Mouse (Mus musculus): ENCODE measurements around the gene Egfr. TPM values are rescaled to one million over a fixed set of nuclear protein-coding genes. Genes with fewer than 3 reads are reported as not detected.

Gene Egfr
- polyA plus RNA-seq, 1 experiment = not detected

DNA sequence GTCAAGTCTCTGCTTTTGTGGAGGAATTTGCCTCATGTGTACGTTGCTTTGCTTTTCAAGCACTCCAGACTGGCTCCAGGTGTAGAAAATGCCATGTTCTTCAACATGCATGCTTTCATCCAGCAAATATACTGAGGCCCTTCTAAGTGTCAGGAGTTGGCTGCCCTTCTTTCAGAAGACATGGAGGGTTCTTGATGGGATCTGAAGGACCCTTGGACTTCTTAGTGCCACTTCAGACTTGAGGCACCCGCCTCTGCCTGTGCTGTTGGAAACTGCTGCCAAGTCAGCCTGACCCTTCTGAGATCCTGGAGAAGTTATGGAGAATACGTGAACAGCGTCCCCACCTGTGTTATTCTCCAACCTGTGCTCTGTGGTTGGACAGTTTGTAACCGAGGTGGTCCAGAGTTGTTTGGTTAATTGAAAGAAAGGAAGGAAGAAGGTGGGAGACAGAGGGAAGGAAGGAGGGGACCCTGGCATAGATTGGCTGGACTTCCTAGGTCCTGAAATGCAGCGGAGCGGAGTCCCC is 483 bp upstream of the Egfr start:
- TF ChIP-seq CTCF (IDR thresholded peaks at IDR 0.05; ENCODE audit: insufficient read depth, low read depth, low read length) (no peak), POLR2A (IDR thresholded peaks at IDR 0.05; ENCODE audit: insufficient read depth, low read depth, low read length) (no peak)
- 46% methylated on average over 7 of the region's 7 CpGs for WGBS
- Histone ChIP-seq H3K4me1 (ENCODE audit: control insufficient read depth, insufficient read depth, low read length) (peaks cover 16% of the 10 kb centered on the region), H3K27ac (ENCODE audit: insufficient read depth, low read depth, low read length) (no peak overlapping the region), H3K4me3 (ENCODE audit: insufficient read depth, low read depth, low read length) (peak overlapping the region; percentile 59)

DNA sequence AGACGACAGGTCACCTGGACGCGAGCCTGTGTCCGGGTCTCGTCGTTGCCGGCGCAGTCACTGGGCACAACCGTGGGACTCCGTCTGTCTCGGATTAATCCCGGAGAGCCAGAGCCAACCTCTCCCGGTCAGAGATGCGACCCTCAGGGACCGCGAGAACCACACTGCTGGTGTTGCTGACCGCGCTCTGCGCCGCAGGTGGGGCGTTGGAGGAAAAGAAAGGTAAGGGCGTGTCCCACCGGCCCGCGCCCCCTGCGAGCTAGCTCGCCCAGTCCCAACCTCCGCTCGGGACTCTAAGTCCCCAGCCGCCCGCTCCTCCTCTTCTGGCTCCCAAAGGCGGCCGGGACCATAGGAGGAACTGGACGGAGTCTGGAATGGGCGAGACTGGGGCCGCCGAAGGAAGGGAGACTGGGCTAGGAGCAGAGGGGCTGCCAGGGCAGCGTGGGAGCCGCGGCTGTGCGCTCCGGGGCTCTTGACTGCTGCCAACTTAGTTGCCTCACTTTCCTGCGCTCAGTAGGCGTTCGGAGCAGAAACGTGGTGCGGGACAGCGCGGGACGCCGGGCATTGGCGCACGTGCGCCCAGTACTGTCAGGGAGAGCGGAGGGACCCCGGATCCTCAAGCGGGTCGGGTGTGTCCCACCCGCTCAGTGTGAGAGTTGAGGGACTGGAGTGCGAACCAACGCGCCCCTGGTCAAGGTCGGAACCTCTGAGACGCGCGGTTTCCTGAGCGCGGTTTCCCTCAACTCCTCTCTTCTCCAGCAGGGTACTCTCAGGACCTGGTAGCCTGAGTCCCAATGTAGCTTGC is 548 bp downstream of the Egfr start:
- Histone ChIP-seq H3K27ac (ENCODE audit: insufficient read depth, low read depth, low read length) (no peak overlapping the region), H3K4me1 (ENCODE audit: control insufficient read depth, insufficient read depth, low read length) (peaks cover 16% of the 10 kb centered on the region)

DNA sequence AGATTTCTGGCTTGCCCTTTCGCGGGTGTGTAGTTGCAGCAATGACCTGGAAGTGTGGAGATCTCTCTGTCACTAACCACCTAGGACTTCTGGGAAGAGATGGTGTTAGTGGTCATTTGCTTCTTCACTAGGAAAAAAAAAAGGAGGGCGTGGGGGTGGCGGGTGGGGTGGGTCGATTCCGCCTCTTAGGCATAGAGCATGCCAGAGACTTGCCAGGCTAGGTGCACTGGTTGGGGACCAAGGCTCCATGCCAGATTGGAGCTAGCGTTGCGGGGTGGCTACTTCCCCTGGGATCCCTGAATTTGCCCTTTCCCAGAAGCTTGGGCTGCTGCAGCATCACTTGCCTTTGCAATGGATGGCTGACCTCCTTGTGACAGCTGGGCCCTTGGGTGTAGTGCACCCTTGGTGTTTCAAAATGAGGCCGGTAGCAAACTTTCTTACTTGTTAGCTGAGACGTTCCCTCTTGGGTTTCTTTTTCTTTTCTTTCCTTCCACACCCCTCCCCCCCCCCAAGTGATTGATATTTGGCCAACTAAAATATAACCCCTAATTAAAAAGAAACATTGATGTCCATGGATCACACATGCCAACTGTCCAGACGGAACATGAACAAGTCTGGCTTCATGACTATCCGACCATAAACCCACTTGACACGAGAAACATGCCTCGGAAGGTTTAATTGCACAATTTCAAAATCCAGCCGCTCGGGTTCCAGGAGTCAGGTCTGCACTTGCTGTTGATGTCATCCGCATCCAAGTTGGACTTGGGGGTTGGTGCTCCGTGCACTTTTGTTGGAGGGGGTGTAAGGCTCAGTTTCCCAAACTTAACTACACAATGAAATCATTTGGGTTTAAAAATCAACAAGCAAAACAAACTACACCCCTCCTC is 1.4 kb downstream of the Egfr start:
- TF ChIP-seq POLR2A (IDR thresholded peaks at IDR 0.05; ENCODE audit: insufficient read depth, low read depth, low read length) (no peak), CTCF (IDR thresholded peaks at IDR 0.05; ENCODE audit: insufficient read depth, low read depth, low read length) (no peak)
- Histone ChIP-seq H3K4me3 (ENCODE audit: insufficient read depth, low read depth, low read length) (peak overlapping the region; percentile 59), H3K4me1 (ENCODE audit: control insufficient read depth, insufficient read depth, low read length) (peaks cover 16% of the 10 kb centered on the region), H3K27ac (ENCODE audit: insufficient read depth, low read depth, low read length) (no peak overlapping the region)
- WGBS = 20% methylated on average over 18 of the region's 18 CpGs

More for the DNA sequence above, 548 bp downstream of the Egfr start:
- peak overlapping the region; percentile 59 for H3K4me3 ChIP-seq (ENCODE audit: insufficient read depth, low read depth, low read length)
- TF ChIP-seq POLR2A (IDR thresholded peaks at IDR 0.05; ENCODE audit: insufficient read depth, low read depth, low read length) (no peak), CTCF (IDR thresholded peaks at IDR 0.05; ENCODE audit: insufficient read depth, low read depth, low read length) (no peak)
- WGBS = under 1% methylated on average over 68 of the region's 68 CpGs

DNA sequence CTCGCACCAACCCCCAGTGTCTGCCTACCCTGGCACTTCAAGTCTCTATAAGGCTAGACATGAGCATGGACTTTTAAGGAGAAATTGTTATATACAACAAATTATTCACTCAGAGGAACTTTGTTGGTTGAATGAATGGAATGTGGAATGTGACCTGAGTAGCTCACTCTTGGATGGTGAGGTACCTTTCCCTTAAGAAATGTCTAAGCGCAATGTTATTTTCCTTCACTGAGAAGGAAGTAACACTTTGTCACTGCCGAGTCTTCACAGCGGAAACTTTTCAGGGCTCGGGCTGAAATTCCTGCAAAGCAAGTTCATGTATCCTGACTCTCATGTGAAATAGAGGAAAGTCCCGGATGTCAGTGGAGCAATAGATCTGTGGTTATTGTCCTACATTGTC is 7.9 kb downstream of the Egfr start:
- 87% methylated on average over 6 of the region's 6 CpGs for WGBS
- no peak overlapping the region for H3K27ac ChIP-seq (ENCODE audit: insufficient read depth, low read depth, low read length)
- TF ChIP-seq CTCF (IDR thresholded peaks at IDR 0.05; ENCODE audit: insufficient read depth, low read depth, low read length) = no peak
- no peak for TF ChIP-seq POLR2A (IDR thresholded peaks at IDR 0.05; ENCODE audit: insufficient read depth, low read depth, low read length)
- no peak overlapping the region for H3K4me3 ChIP-seq (ENCODE audit: insufficient read depth, low read depth, low read length)
- H3K4me1 ChIP-seq (ENCODE audit: control insufficient read depth, insufficient read depth, low read length) = no peaks in the 10 kb centered on the region

DNA sequence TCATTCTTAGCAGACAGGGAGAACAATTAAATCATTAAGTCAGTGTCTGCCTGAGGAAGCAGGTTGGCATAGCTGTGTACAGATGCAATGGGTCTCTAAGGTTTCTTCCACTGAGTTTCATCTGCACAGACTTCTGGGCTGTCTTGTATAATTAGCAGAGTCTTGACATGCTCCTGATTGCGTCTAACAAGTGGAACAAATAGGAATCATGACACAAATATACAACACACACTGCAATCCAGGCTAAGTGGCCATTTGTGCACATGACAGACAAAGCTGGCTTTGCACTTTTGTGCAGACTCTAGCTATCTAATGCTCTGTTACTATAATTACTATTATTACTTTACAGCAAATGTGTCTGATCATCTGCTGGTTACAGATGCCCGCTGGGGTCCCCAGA is 9.2 kb downstream of the Egfr start:
- TF ChIP-seq POLR2A (IDR thresholded peaks at IDR 0.05; ENCODE audit: insufficient read depth, low read depth, low read length) = no peak
- Histone ChIP-seq H3K4me1 (ENCODE audit: control insufficient read depth, insufficient read depth, low read length) (no peaks in the 10 kb centered on the region), H3K27ac (ENCODE audit: insufficient read depth, low read depth, low read length) (no peak overlapping the region), H3K4me3 (ENCODE audit: insufficient read depth, low read depth, low read length) (no peak overlapping the region)
- WGBS = 28% methylated on average over 2 of the region's 2 CpGs

DNA sequence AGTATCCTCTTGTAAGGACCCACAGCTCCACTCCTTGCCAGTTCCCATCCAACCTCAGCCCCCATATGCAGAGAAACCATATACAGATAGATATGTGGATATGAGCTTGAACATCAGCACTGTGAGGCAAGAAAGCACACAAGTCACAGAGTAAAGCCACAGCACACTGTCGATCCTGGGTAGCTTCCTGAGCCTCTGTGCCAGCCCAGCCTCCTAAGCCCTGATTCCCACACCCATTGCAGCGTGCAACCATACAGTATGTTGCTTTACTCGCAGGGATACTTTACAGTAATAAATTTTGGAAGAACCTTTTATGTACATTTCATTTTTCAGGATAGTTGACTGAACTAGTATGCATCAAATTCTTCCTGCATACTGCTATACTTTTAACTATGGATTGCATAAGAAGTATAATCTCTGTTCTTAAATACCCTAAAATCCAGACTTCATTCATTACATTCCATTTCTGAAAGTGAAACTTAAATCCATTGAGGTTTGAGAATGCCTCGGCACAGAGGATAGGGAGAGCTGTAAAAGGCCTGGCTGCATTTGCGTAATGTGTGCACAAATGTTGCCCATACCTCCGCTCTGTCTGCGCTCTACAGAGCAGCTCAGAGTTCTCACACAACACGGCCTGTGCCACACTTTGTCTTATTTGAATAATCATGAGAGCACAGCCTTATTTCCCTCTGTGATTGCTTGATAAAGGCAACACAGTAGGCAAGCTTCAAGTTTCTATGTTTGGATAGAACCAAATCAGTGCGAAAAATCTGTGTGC is 14.2 kb downstream of the Egfr start:
- Histone ChIP-seq H3K4me1 (ENCODE audit: control insufficient read depth, insufficient read depth, low read length) (peaks cover 7% of the 10 kb centered on the region), H3K4me3 (ENCODE audit: insufficient read depth, low read depth, low read length) (no peak overlapping the region), H3K27ac (ENCODE audit: insufficient read depth, low read depth, low read length) (no peak overlapping the region)
- 55% methylated on average over 9 of the region's 9 CpGs for WGBS
- TF ChIP-seq POLR2A (IDR thresholded peaks at IDR 0.05; ENCODE audit: insufficient read depth, low read depth, low read length) (no peak), CTCF (IDR thresholded peaks at IDR 0.05; ENCODE audit: insufficient read depth, low read depth, low read length) (no peak)

DNA sequence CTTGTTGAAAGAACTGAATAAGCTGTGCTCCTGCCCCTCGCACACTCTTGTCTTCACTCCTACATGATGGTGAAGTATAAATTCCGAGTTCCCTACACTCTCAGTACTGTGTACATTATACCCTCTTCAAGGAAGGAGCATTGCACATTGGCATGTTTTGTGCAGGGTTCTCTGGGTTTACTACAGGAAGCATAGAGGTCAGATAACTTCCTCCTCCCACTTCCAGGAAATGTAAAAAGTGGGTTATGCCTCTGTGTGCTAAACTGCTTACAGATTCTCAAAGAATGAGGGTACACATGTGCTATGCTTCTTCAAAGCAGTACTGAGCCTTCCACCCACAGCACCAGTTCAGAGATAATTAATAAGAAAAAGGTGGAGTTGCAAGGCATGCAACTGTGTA is 16.0 kb downstream of the Egfr start:
- WGBS = 79% methylated on average over 2 of the region's 2 CpGs
- H3K4me3 ChIP-seq (ENCODE audit: insufficient read depth, low read depth, low read length) = no peak overlapping the region
- H3K4me1 ChIP-seq (ENCODE audit: control insufficient read depth, insufficient read depth, low read length) = peaks cover 7% of the 10 kb centered on the region
- TF ChIP-seq POLR2A (IDR thresholded peaks at IDR 0.05; ENCODE audit: insufficient read depth, low read depth, low read length) (no peak), CTCF (IDR thresholded peaks at IDR 0.05; ENCODE audit: insufficient read depth, low read depth, low read length) (no peak)
- H3K27ac ChIP-seq (ENCODE audit: insufficient read depth, low read depth, low read length) = no peak overlapping the region

DNA sequence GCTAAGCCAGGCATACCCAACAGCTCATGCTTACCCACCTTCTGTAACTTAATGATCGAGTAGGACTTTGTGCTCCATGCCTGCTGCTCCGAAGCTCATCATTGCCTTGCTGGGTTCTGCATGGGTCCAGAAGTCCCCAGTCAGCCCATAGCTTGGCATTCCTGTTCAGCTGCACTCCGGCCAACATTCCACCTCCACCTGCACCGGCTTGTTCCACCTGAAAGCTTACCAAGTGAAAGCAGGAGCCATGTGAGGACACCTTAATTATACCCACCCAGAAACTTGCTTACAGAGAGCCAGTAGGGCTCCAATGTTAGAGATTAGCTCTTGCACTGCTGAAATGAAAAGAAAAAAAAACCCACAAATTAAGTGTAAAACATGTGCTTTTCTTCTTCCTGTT is 17.3 kb downstream of the Egfr start:
- TF ChIP-seq POLR2A (IDR thresholded peaks at IDR 0.05; ENCODE audit: insufficient read depth, low read depth, low read length) (no peak), CTCF (IDR thresholded peaks at IDR 0.05; ENCODE audit: insufficient read depth, low read depth, low read length) (no peak)
- no peak overlapping the region for H3K4me3 ChIP-seq (ENCODE audit: insufficient read depth, low read depth, low read length)

More for the DNA sequence above, 17.3 kb downstream of the Egfr start:
- Histone ChIP-seq H3K27ac (ENCODE audit: insufficient read depth, low read depth, low read length) (no peak overlapping the region), H3K4me1 (ENCODE audit: control insufficient read depth, insufficient read depth, low read length) (peaks cover 7% of the 10 kb centered on the region)
- WGBS = 74% methylated on average over 4 of the region's 4 CpGs

Measured in olfactory bulb, adult 2 months (tissue).